Mouse (Mus musculus): Measurements from ENCODE around the gene Wdr74. TPM values are rescaled to one million over a fixed set of nuclear protein-coding genes. Genes with fewer than 3 reads are reported as not detected.
A peak's percentile ranks its signal among the peaks of the same experiment; 100 is the strongest.

Wdr74 gene
- polyA plus RNA-seq, 1 experiment from 2014 or later = 103 TPM

GRCm38 (mm10) chr19:8736160-8736467, 487 bp downstream of the Wdr74 start:
- no peaks in the 10 kb centered on the region for H3K27me3 ChIP-seq (replicated peaks)
- H3K36me3 ChIP-seq (replicated peaks) = peaks cover 15% of the 10 kb centered on the region; the same call in 1 of the 2 replicates
- peak overlapping the region; percentile 86; the same call in 1 of the 2 replicates for H3K27ac ChIP-seq
- no peaks in the 10 kb centered on the region for H3K9me3 ChIP-seq
- H3K4me2 ChIP-seq = peak overlapping the region; percentile 75
- no peak for ATAC-seq (replicated peaks)
- WGBS = 3% methylated on average over 11 of the region's 11 CpGs
- H3K4me3 ChIP-seq = peak overlapping the region; percentile 87
- H3K4me1 ChIP-seq = peaks cover 24% of the 10 kb centered on the region
- peak overlapping the region; percentile 61 for H3K9ac ChIP-seq

GRCm38 (mm10) chr19:8738911-8739310, 3.3 kb downstream of the Wdr74 start:
- 91% methylated on average over 7 of the region's 7 CpGs for whole genome bisulfite sequencing

GRCm38 (mm10) chr19:8739646-8740045, 4.0 kb downstream of the Wdr74 start:
- no peaks in the 10 kb centered on the region for H3K9me3 ChIP-seq
- peaks cover 39% of the 10 kb centered on the region for H3K4me1 ChIP-seq
- H3K27ac ChIP-seq = no peak overlapping the region
- no peak for ATAC-seq (replicated peaks)
- H3K27me3 ChIP-seq (replicated peaks) = no peaks in the 10 kb centered on the region
- no peak overlapping the region for H3K4me3 ChIP-seq
- H3K36me3 ChIP-seq (replicated peaks) = peaks cover 23% of the 10 kb centered on the region
- WGBS = 94% methylated on average over 6 of the region's 6 CpGs
- no peak overlapping the region for H3K9ac ChIP-seq
- H3K4me2 ChIP-seq = no peak overlapping the region

More at GRCm38 (mm10) chr19:8738911-8739310, 3.3 kb downstream of the Wdr74 start:
- Histone ChIP-seq H3K9ac (no peak overlapping the region), H3K4me3 (no peak overlapping the region), H3K27ac (no peak overlapping the region), H3K36me3 (replicated peaks) (peaks cover 23% of the 10 kb centered on the region), H3K4me2 (no peak overlapping the region), H3K9me3 (no peaks in the 10 kb centered on the region), H3K4me1 (peaks cover 39% of the 10 kb centered on the region), H3K27me3 (replicated peaks) (no peaks in the 10 kb centered on the region)
- no peak for ATAC-seq (replicated peaks)

GRCm38 (mm10) chr19:8740603-8741002, 5.0 kb downstream of the Wdr74 start, which contains the start of gene 1700092M07Rik:
Gene 1700092M07Rik, plus strand, starts transcription at chr19:8740718.
- no peaks in the 10 kb centered on the region for H3K27me3 ChIP-seq (replicated peaks)
- peak within 1 kb of the TSS; percentile 71 for H3K9ac ChIP-seq
- H3K4me2 ChIP-seq = peak within 1 kb of the TSS; percentile 93
- peak within 1 kb of the TSS; percentile 75 for H3K4me3 ChIP-seq
- WGBS = 69% methylated on average over 14 of the region's 14 CpGs
- no peak for ATAC-seq (replicated peaks)
- H3K4me1 ChIP-seq = peaks cover 34% of the 10 kb centered on the region
- no peaks in the 10 kb centered on the region for H3K9me3 ChIP-seq
- H3K27ac ChIP-seq = peak within 1 kb of the TSS; percentile 97
- peaks cover 32% of the 10 kb centered on the region for H3K36me3 ChIP-seq (replicated peaks)

GRCm38 (mm10) chr19:8741243-8741869, 5.7 kb downstream of the Wdr74 start, which contains the start of gene Stx5a:
Gene Stx5a, plus strand, starts transcription at chr19:8741413.
- ATAC-seq (replicated peaks) = peak; percentile 98
- peak within 1 kb of the TSS; percentile 71 for H3K9ac ChIP-seq
- peak within 1 kb of the TSS; percentile 97 for H3K27ac ChIP-seq
- peaks cover 38% of the 10 kb centered on the region for H3K36me3 ChIP-seq (replicated peaks)
- no peaks in the 10 kb centered on the region for H3K9me3 ChIP-seq
- H3K4me2 ChIP-seq = peak within 1 kb of the TSS; percentile 93
- H3K4me3 ChIP-seq = peak within 1 kb of the TSS; percentile 75
- no peaks in the 10 kb centered on the region for H3K27me3 ChIP-seq (replicated peaks)
- WGBS = under 1% methylated on average over 36 of the region's 36 CpGs
- peaks cover 31% of the 10 kb centered on the region for H3K4me1 ChIP-seq

- H3K27ac ChIP-seq = peak overlapping the region; percentile 97
Measured at GRCm38 (mm10) chr19:8742176-8742575, 6.5 kb downstream of the Wdr74 start.

GRCm38 (mm10) chr19:8745382-8745781, 9.8 kb downstream of the Wdr74 start:
- WGBS = 95% methylated on average over 1 of the region's 1 CpGs

More at GRCm38 (mm10) chr19:8742176-8742575, 6.5 kb downstream of the Wdr74 start:
- Histone ChIP-seq H3K9me3 (no peaks in the 10 kb centered on the region), H3K27me3 (replicated peaks) (no peaks in the 10 kb centered on the region), H3K9ac (peak overlapping the region; percentile 71), H3K36me3 (replicated peaks) (peaks cover 46% of the 10 kb centered on the region), H3K4me1 (peaks cover 25% of the 10 kb centered on the region), H3K4me3 (peak overlapping the region; percentile 75), H3K4me2 (peak overlapping the region; percentile 93)
- ATAC-seq (replicated peaks) = no peak
- 32% methylated on average over 14 of the region's 14 CpGs for WGBS

GRCm38 (mm10) chr19:8747368-8747767, 11.7 kb downstream of the Wdr74 start:
- Histone ChIP-seq H3K4me3 (no peak overlapping the region), H3K9me3 (no peaks in the 10 kb centered on the region), H3K27ac (no peak overlapping the region), H3K36me3 (replicated peaks) (peaks cover 72% of the 10 kb centered on the region), H3K27me3 (replicated peaks) (no peaks in the 10 kb centered on the region), H3K4me2 (no peak overlapping the region), H3K4me1 (peaks cover 10% of the 10 kb centered on the region), H3K9ac (no peak overlapping the region)
- WGBS = 71% methylated on average over 2 of the region's 2 CpGs
- ATAC-seq (replicated peaks) = no peak

More at GRCm38 (mm10) chr19:8745382-8745781, 9.8 kb downstream of the Wdr74 start:
- H3K27ac ChIP-seq = no peak overlapping the region
- peaks cover 23% of the 10 kb centered on the region for H3K4me1 ChIP-seq
- H3K9ac ChIP-seq = no peak overlapping the region
- H3K4me3 ChIP-seq = no peak overlapping the region
- peaks cover 62% of the 10 kb centered on the region for H3K36me3 ChIP-seq (replicated peaks)
- no peaks in the 10 kb centered on the region for H3K27me3 ChIP-seq (replicated peaks)
- no peak for ATAC-seq (replicated peaks)
- H3K9me3 ChIP-seq = no peaks in the 10 kb centered on the region
- no peak overlapping the region for H3K4me2 ChIP-seq

- ATAC-seq (replicated peaks) = no peak
- Histone ChIP-seq H3K4me3 (no peak overlapping the region), H3K27me3 (replicated peaks) (no peaks in the 10 kb centered on the region), H3K4me1 (peaks cover 28% of the 10 kb centered on the region), H3K4me2 (peak overlapping the region; percentile 61; the same call in 1 of the 2 replicates), H3K9ac (no peak overlapping the region), H3K9me3 (no peaks in the 10 kb centered on the region), H3K36me3 (replicated peaks) (peaks cover 23% of the 10 kb centered on the region), H3K27ac (no peak overlapping the region)
- WGBS = 80% methylated on average over 3 of the region's 3 CpGs
Measured at GRCm38 (mm10) chr19:8755652-8756051, 20.0 kb downstream of the Wdr74 start.

GRCm38 (mm10) chr19:8756635-8757387, 21.2 kb downstream of the Wdr74 start, which contains the start of gene Nxf1:
Gene Nxf1, plus strand, starts transcription at chr19:8757073.
- under 1% methylated on average over 75 of the region's 75 CpGs for WGBS
- Histone ChIP-seq H3K27me3 (replicated peaks) (no peaks in the 10 kb centered on the region), H3K27ac (peak within 1 kb of the TSS; percentile 88), H3K4me2 (peak within 1 kb of the TSS; percentile 61), H3K9ac (peak within 1 kb of the TSS; percentile 85), H3K9me3 (no peaks in the 10 kb centered on the region), H3K36me3 (replicated peaks) (peaks cover 13% of the 10 kb centered on the region; the same call in 1 of the 2 replicates), H3K4me1 (peaks cover 28% of the 10 kb centered on the region), H3K4me3 (peak within 1 kb of the TSS; percentile 83)
- ATAC-seq (replicated peaks) = peak; percentile 94

- peak overlapping the region; percentile 61 for H3K4me2 ChIP-seq
- WGBS = 5% methylated on average over 14 of the region's 14 CpGs
- no peak; the same call in 1 of the 2 replicates for ATAC-seq (replicated peaks)
- peaks cover 14% of the 10 kb centered on the region; the same call in 1 of the 2 replicates for H3K36me3 ChIP-seq (replicated peaks)
- H3K27ac ChIP-seq = peak overlapping the region; percentile 88
- H3K9ac ChIP-seq = peak overlapping the region; percentile 85
- no peaks in the 10 kb centered on the region for H3K27me3 ChIP-seq (replicated peaks)
- H3K4me1 ChIP-seq = peaks cover 28% of the 10 kb centered on the region
- peak overlapping the region; percentile 83 for H3K4me3 ChIP-seq
- no peaks in the 10 kb centered on the region for H3K9me3 ChIP-seq
Measured at GRCm38 (mm10) chr19:8757471-8757998, 21.9 kb downstream of the Wdr74 start.

GRCm38 (mm10) chr19:8758899-8759298, 23.3 kb downstream of the Wdr74 start:
- WGBS = 93% methylated on average over 2 of the region's 2 CpGs
- H3K4me2 ChIP-seq = no peak overlapping the region
- H3K27me3 ChIP-seq (replicated peaks) = no peaks in the 10 kb centered on the region
- H3K4me1 ChIP-seq = peaks cover 28% of the 10 kb centered on the region
- H3K9me3 ChIP-seq = no peaks in the 10 kb centered on the region
- H3K9ac ChIP-seq = no peak overlapping the region
- no peak overlapping the region for H3K27ac ChIP-seq
- H3K4me3 ChIP-seq = no peak overlapping the region
- no peak for ATAC-seq (replicated peaks)
- peaks cover 20% of the 10 kb centered on the region for H3K36me3 ChIP-seq (replicated peaks)

All from midbrain, embryonic 15.5 days (tissue).